Mouse (Mus musculus): ENCODE measurements around the gene Mical3.

The Mical3 gene

GRCm38 (mm10) chr6:121076929-121077566 is 53.8 kb downstream of the Mical3 start:
- no peak for DNase-seq

- no peak for DNase-seq
These were observed 55.0 kb downstream of the Mical3 start for GRCm38 (mm10) chr6:121075763-121076162.

GRCm38 (mm10) chr6:121073312-121073711 is 57.5 kb downstream of the Mical3 start:
- DNase-seq = no peak

- DNase-seq = no peak
These were observed 58.2 kb downstream of the Mical3 start for GRCm38 (mm10) chr6:121072615-121073014.

GRCm38 (mm10) chr6:121070584-121071230 is 60.1 kb downstream of the Mical3 start:
- DNase-seq = no peak

GRCm38 (mm10) chr6:121069156-121069555 is 61.6 kb downstream of the Mical3 start:
- no peak for DNase-seq

GRCm38 (mm10) chr6:121068087-121068464 is 62.7 kb downstream of the Mical3 start:
- DNase-seq = no peak

- peak; percentile 82 for DNase-seq
These were observed 63.2 kb downstream of the Mical3 start for GRCm38 (mm10) chr6:121067426-121068086.

- DNase-seq = no peak
These were observed 64.0 kb downstream of the Mical3 start for GRCm38 (mm10) chr6:121066761-121067160.

- DNase-seq = peak; percentile 50
These were observed 66.3 kb downstream of the Mical3 start for GRCm38 (mm10) chr6:121064356-121065015.

- DNase-seq = peak; percentile 63
These were observed 67.0 kb downstream of the Mical3 start for GRCm38 (mm10) chr6:121063771-121064170.

- no peak for DNase-seq
These were observed 67.8 kb downstream of the Mical3 start for GRCm38 (mm10) chr6:121062891-121063408.

GRCm38 (mm10) chr6:121058039-121058438 is 72.8 kb downstream of the Mical3 start:
- DNase-seq = no peak

GRCm38 (mm10) chr6:121057181-121057956 is 73.4 kb downstream of the Mical3 start:
- no peak for DNase-seq

- DNase-seq = no peak
These were observed 75.3 kb downstream of the Mical3 start for GRCm38 (mm10) chr6:121055496-121055895.

GRCm38 (mm10) chr6:121054908-121055307 is 75.9 kb downstream of the Mical3 start:
- DNase-seq = no peak

GRCm38 (mm10) chr6:121054340-121054739 is 76.5 kb downstream of the Mical3 start:
- no peak for DNase-seq

- no peak for DNase-seq
These were observed 77.2 kb downstream of the Mical3 start for GRCm38 (mm10) chr6:121053585-121054112.

- no peak for DNase-seq
These were observed 78.7 kb downstream of the Mical3 start for GRCm38 (mm10) chr6:121051972-121052629.

- DNase-seq = no peak
These were observed 79.4 kb downstream of the Mical3 start for GRCm38 (mm10) chr6:121051411-121051810.

- DNase-seq = peak; percentile 94
These were observed 82.1 kb downstream of the Mical3 start for GRCm38 (mm10) chr6:121048696-121049095.

Measured in kidney, adult 11 months (tissue).